Mouse (Mus musculus): Measurements from ENCODE around the gene Hnrnph3. TPM values are rescaled to one million over a fixed set of nuclear protein-coding genes. Genes with fewer than 3 reads are reported as not detected.

Hnrnph3 gene
- total RNA-seq, 4 experiments from 2014 or later = 49.0 to 58.9 (median 57.1) TPM

- DNase-seq (ENCODE audit: low spot score in 2 of 2) = no peak
Measured at GRCm38 (mm10) chr10:63032267-63032666, 8.2 kb upstream of the Hnrnph3 start.

- DNase-seq (ENCODE audit: low spot score in 2 of 2) = no peak
Measured at GRCm38 (mm10) chr10:63028396-63028795, 4.4 kb upstream of the Hnrnph3 start.

- DNase-seq (ENCODE audit: low spot score in 2 of 2) = no peak
Measured at GRCm38 (mm10) chr10:63027376-63028161, 3.6 kb upstream of the Hnrnph3 start.

- DNase-seq (ENCODE audit: low spot score in 2 of 2) = no peak
Measured at GRCm38 (mm10) chr10:63026795-63027160, 2.8 kb upstream of the Hnrnph3 start.

DNA sequence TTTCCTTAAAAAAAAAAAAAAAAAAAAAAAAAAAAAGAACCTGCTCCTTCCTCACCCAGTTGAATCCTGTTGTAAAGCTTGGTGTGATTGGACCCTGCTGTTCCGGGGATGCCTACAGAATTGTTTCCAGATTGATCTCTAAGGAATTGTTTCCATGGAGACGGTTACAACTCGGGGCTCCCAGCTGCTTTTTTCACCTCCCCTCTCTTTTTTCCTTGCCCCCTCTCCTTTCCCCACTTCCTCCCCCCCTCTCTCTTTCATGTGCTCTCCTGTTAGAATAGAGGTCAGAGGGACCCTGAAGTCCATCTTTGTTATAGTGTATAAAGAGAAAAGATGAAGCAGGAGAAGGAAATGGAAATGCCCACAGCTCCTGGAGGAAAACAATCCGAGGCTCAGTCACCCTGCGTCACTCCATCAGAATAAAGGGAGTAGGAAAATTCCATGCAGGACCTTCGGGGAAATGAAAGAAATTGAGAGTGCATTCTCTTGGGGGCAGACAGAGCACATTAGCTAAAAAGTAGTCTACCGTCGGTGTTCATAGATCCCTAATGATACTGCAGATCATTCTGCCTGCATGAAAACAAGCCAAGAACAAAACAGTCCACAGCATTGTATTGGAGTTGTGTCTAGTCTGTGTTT lies 2.3 kb upstream of the Hnrnph3 start:
- peak; percentile 31 to 40 for DNase-seq (ENCODE audit: low spot score in 2 of 2)

- DNase-seq (ENCODE audit: low spot score in 2 of 2) = no peak
Measured at GRCm38 (mm10) chr10:63025491-63026011, 1.5 kb upstream of the Hnrnph3 start.

DNA sequence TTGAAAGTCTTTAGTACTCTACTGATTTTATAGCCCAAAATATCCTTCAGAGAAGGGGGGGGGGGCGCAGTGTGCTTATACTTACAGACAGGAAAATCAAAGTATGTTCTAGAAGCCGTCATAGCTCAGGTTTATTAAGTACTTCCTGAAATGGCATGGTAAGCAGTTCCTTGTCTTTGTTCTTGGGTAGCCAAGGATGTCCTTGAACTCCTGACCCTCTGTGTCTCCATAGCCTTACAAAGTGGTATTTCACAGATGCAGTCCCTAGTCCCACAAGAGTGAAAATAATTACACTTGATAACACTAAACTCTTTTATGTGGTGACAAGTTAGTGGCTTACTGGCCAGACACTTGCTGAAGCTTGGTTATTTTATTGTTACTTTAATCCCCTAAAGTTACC lies 999 bp upstream of the Hnrnph3 start:
- no peak for DNase-seq (ENCODE audit: low spot score in 2 of 2)

DNA sequence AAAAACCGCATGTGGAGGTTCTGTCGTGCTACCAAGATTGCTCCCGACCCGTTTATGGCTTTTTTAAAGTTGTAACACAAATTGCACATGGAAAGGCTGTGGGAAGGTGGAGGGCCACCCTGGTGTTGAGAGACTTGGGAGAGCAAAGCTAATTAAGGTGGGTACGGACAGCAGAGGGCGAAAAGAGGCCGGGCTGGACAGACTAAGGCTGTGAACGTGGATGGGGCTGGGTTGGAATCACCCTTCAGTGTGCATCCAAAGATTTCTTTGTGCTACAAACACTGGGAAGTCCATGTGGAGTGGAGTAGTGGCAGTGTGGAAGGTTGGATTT lies 528 bp upstream of the Hnrnph3 start:
- DNase-seq (ENCODE audit: low spot score in 2 of 2) = peak; percentile 57 to 60

DNA sequence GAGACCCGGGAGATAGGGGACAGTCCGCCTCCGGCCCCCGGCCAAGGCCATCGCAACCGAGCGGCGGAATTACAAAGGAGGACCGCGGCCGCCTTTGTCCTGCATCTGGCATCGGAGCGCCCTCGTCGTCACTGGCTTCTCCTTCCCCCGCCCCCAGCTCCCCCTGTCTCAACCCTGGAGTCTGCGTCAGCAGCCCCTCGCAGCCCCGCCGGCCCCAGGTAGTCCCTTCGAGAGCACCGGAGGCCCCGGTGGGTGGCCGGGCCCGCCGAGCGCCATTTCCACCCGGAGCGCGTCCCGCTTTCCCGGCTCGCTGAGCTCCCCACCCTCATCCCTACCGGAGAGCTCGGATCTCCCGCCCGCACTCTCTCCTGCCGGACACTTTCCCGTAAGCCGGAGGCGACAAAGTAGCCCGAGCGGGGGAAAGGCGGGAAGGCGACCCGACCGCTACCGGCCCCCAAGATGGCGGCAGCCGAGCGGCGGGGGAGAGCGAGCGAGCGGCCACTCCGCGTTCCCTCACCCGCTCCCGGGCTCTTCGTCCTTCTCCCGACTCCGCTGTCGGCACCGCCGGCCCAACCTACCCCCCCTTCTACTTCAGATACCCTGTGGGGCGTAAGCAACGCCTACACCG lies 782 bp downstream of the Hnrnph3 start:
- peak; percentile 52 to 58 for DNase-seq (ENCODE audit: low spot score in 2 of 2)

- no peak for DNase-seq (ENCODE audit: low spot score in 2 of 2)
Measured at GRCm38 (mm10) chr10:63022541-63023120, 1.4 kb downstream of the Hnrnph3 start.

GRCm38 (mm10) chr10:63021702-63022101 lies 2.3 kb downstream of the Hnrnph3 start:
- DNase-seq (ENCODE audit: low spot score in 2 of 2) = no peak

- no peak for DNase-seq (ENCODE audit: low spot score in 2 of 2)
Measured at GRCm38 (mm10) chr10:63019304-63019703, 4.7 kb downstream of the Hnrnph3 start.

- no peak for DNase-seq (ENCODE audit: low spot score in 2 of 2)
Measured at GRCm38 (mm10) chr10:63014168-63014567, 9.8 kb downstream of the Hnrnph3 start.

- DNase-seq (ENCODE audit: low spot score in 2 of 2) = no peak
Measured at GRCm38 (mm10) chr10:63013476-63013875, 10.5 kb downstream of the Hnrnph3 start.

DNA sequence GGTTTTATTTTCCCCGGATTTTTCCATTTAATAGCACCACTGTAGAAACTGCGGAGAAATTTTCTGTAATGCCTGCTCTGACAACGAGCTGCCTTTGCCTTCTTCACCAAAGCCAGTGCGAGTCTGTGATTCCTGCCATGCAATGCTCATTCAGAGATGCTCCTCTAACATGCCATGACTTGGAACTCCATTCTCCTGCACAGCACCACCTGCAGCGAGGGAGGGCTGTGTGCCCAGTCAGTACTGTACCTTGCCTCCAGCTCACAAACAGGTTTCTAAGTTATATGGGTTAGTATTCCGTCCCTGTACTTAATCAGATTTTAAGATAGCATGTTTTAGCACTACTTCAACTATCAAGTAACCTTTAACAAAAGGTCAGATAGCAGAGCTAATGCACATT lies 12.5 kb downstream of the Hnrnph3 start:
- DNase-seq (ENCODE audit: low spot score in 2 of 2) = no peak

DNA sequence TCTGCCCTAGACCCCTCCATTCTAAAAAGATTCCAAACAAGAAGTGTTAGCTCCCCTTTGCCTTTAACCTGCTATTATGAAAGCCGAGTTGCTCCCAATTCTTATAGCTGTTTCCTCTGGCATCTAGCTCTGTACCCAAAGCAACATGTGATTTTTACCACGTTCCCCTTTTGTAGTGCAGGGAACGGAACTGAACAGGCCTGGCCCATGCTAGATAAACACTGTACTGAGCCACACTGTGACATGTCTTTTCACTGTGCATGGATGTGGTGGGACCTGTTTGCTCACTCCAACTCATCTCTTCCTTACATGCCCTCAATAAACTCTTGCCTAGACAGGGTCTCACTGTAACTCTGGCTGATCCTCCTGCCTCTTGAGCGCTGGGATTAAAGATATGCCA lies 13.7 kb downstream of the Hnrnph3 start:
- no peak for DNase-seq (ENCODE audit: low spot score in 2 of 2)

- DNase-seq (ENCODE audit: low spot score in 2 of 2) = no peak
Measured at GRCm38 (mm10) chr10:63008193-63008592, 15.8 kb downstream of the Hnrnph3 start.

- DNase-seq (ENCODE audit: low spot score in 2 of 2) = peak; percentile 64 to 67
Measured at GRCm38 (mm10) chr10:63004556-63004955, 19.5 kb downstream of the Hnrnph3 start.

DNA sequence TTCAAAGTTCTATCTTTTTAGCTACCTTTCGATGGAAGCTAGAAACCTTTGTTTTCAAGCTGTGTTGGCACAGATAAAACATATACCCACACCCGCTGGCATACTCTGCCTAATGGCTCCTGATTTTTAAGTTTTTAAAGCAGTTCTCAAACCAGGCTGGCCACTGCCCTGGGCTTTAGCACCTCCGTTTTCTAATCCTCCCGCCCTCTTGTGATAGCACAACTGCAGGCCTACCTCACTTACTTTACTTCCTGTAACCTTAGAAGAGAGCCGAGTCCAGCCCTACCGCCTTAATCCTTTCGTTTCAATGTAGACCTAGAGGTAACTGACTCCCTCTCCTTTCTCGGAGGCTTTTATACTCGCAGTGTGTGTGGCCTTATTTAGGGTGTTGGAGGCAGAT lies 20.8 kb downstream of the Hnrnph3 start:
- DNase-seq (ENCODE audit: low spot score in 2 of 2) = no peak

DNA sequence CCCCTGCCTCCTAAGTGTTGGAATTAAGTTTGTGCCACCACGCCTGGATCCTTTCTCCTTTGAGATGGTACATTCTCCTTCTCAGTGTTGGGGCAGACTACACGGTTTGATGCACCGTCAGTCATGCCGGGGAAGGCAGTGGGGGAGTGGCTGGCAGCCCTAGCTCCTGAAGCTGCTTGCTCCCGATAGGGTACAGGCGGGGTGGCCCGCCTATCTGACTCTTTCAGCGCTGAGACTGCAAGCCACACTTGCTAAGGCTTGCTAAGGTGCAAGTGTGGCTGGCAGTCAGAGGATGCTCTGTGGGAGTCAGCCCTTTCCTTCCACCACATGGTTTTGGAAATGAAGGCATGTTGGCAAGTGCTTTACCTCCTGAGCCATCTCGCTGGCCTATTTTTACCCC lies 23.4 kb downstream of the Hnrnph3 start:
- DNase-seq (ENCODE audit: low spot score in 2 of 2) = no peak

- no peak for DNase-seq (ENCODE audit: low spot score in 2 of 2)
Measured at GRCm38 (mm10) chr10:62993991-62994390, 30.0 kb downstream of the Hnrnph3 start.

GRCm38 (mm10) chr10:62990636-62991035 lies 33.4 kb downstream of the Hnrnph3 start:
- no peak for DNase-seq (ENCODE audit: low spot score in 2 of 2)

Data from layer of hippocampus, adult 8-10 months (tissue).